Mouse (Mus musculus) embryo, embryonic 11 days (tissue): ENCODE data around the gene Psen2.

ENCODE experiments used
- DNase-seq: peaks from one replicate; pipeline ENCODE4 v3.0.0-alpha.2; 2015

Psen2 gene

GRCm38 (mm10) chr1:180263364-180263997 is at the start of gene Psen2:
Gene Psen2, minus strand, starts transcription at chr1:180263438.
- peak; percentile 31 for DNase-seq

- DNase-seq = peak; percentile 73
Observed at GRCm38 (mm10) chr1:180312792-180313311, 49.6 kb upstream of the Psen2 start.

GRCm38 (mm10) chr1:180312286-180312685 is 49.0 kb upstream of the Psen2 start:
- DNase-seq = no peak

GRCm38 (mm10) chr1:180308897-180309296 is 45.7 kb upstream of the Psen2 start:
- no peak for DNase-seq

DNA sequence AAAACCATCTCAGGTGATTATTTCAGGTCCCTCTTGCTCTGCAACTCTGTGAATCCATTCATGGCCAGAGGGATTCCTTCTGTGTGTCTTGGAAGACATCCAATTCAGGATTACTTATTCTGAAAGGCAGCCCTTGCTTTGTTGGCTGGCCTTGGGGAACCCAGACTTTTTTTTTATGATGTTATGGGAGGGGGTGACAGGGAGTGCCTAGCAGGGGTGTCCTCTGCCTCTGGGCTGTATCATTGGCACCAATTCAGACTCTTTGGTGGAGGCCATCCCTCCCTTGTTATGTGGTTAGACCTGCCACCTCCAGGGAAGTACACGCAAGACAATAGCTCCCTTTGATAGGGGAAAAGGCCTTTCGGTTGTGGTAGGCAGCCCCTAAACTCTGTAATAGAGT is 44.4 kb upstream of the Psen2 start:
- DNase-seq = no peak

- no peak for DNase-seq
Observed at GRCm38 (mm10) chr1:180306889-180307288, 43.7 kb upstream of the Psen2 start.

- no peak for DNase-seq
Observed at GRCm38 (mm10) chr1:180303600-180303999, 40.4 kb upstream of the Psen2 start.

DNA sequence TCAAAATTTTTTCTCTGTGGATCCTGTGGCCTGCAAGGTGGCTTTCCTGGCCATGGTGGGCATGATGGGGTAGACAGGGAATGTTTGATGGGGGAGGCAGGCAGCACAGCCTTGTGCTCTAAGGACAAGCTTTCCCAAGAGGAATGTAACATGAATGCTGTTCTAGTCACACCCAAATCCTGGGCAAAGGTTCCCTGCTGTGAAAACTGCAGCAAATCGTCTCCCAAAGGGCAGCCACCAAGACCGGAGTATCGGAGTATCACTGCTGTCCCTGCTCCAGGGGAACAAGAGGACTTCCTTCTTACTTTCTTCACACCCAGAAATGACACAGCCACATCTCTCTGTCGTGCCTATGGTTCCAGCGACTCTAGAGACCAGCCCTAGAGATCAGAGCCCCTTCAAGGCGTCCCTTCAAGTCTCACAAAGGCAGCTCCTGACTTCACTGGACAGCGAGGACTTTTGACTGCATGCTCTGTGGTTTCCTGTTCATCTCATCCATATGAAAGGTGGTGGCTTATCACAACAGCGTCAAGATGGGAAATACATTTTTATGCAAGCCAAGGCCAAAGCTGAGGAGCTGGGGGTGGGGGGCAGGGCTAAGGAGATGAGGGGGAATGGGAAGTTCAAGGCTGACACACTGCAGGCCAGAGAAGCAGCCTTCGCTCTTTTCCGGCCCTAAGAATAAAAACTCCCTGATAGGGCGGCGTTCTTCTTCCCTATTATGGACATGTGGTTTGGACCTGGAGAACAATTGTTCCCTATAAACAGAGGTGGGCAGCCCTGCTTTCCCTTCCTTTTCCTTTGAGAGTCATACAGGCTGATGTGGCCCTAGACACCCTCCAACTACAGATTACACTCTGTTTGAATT is 39.2 kb upstream of the Psen2 start:
- no peak for DNase-seq

- no peak for DNase-seq
Observed at GRCm38 (mm10) chr1:180300997-180301396, 37.8 kb upstream of the Psen2 start.

DNA sequence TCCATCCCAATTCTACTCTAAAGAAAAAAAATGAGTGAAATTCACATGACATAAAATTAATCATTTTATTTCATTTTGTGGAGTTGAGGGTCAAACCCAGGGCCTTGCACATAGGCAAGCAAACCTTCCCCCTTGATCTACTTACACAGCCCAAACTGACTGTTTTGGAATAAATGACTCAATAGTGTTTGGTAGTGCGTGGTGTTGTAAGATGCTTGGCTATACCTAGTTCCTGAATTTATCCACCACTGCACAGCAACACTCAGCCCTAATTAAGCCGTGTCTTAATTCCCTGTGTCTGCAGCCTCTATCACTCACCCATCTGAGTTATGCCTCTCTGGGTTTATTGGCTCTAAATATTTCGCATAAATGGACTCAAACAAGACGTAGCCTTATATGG is 37.1 kb upstream of the Psen2 start:
- no peak for DNase-seq

GRCm38 (mm10) chr1:180299697-180300096 is 36.5 kb upstream of the Psen2 start:
- no peak for DNase-seq

- DNase-seq = no peak
Observed at GRCm38 (mm10) chr1:180296088-180296487, 32.9 kb upstream of the Psen2 start.

GRCm38 (mm10) chr1:180290358-180290757 is 27.1 kb upstream of the Psen2 start:
- no peak for DNase-seq

DNA sequence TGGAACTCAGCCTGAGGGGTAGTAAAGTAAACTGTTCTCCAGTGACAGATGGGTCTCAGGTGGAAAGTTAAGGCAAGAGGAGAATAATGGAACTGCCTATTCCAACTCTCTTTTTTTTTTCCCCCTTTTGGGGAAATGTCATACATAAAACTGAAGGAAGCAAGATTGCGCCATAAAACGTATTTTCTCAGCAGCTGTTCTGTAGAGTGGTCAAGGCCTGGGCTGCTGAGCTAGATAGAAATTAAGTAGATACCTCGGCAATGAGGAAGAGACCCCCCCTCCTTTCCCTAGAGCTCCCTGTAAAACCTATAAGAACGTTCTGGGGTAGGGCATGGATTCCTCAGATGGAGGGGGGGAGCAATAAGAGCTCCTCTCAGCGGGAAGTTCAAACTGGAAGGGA is 26.6 kb upstream of the Psen2 start:
- no peak for DNase-seq

- DNase-seq = no peak
Observed at GRCm38 (mm10) chr1:180288872-180289468, 25.7 kb upstream of the Psen2 start.

DNA sequence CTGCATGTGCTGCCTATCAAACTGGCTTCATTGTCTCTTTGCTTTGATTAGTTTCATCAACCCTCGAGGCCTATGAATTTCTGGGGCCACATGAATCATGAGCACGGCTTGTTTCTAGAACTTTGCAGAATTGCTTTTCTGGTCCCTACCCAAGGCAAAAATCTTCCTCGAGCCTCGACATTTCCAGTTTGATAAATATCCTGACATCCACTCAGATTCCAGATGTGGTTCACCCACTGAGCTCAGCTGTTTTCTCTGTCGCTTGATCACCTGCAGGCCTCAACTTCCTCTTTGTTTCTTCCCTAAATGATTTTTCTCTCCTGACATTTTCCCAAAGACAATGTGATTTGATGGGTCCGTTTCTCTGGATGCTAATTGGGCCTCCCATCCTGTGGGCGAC is 25.0 kb upstream of the Psen2 start:
- no peak for DNase-seq

GRCm38 (mm10) chr1:180286081-180286831 is 23.0 kb upstream of the Psen2 start:
- peak; percentile 57 for DNase-seq

DNA sequence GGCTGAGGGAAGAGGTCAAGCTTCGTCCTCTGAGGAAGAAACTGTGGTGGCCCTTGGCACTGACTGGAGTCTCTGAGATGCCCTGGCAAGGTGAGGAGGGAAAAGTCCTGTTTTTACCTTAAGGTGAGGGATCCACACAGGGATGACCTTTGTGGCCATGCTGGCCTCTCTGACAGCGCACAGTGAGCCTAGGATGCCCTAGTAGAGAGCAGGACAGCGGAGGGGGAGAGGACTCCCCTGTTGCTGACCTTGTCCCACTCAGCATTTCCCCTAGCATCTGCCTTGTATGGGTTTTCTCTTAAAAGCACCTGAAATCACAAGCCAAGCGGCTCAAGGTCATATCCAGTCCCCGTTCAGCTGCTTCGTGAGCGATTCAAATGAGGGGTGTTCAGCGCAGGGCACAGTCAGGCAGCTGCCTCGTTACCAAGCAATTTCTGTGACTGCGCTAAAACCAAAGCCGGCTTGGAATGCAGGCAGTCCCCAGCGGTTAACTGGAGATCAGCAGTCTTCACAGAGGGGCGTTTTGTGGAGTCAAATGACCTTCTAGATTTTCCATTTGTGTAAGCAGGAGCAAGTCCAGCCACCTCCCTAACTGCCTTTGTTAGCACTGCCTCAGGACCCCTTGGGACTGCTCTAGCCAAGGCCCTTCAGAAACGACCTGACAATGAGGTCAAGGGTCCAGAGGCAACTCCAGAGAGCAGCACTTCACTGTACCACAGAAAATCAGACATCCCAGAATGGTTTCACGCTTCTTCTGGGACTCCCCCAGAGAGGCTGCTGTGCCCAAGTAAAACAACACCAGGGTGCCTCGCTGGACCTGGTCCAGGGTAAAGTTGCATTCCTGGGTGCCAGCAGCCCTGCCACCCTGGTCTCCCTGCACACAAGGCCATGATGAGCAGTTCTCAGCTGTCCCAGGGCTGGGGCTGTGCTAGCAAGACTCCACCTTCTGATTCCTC is 20.9 kb upstream of the Psen2 start:
- DNase-seq = peak; percentile 80

GRCm38 (mm10) chr1:180282581-180282980 is 19.3 kb upstream of the Psen2 start:
- peak; percentile 69 for DNase-seq

GRCm38 (mm10) chr1:180279648-180280047 is 16.4 kb upstream of the Psen2 start:
- no peak for DNase-seq

DNA sequence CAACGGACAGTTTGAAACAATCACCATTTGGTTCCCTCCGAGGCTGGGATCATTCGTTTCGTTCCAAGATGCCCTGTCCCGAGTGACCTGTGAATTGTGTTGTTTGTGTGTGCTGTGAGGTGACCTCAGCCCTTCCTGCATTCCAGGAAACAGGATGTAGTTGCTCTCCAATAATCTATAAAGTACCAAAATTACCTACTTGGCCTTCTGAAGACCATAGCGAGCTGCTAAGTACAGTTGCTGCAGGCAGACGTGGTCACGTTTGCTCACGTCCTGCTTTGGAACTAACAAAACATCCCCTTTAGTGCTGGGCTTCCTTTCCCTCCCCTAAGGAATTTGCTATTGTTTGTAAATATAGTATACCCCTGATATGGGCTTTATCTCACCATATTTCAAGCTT is 14.3 kb upstream of the Psen2 start:
- DNase-seq = no peak
